Mouse (Mus musculus) megakaryocyte, embryonic 14.5 days (primary cell): Measurements from ENCODE around the gene Nxf1. TPM values are rescaled to one million over a fixed set of nuclear protein-coding genes. Genes with fewer than 3 reads are reported as not detected.

ENCODE experiments used
- H3K27me3 ChIP-seq: replicated peaks from 2 replicates; pipeline ENCODE3; 2012; ENCODE audit warnings: inconsistent platforms
- H3K36me3 ChIP-seq: replicated peaks from 2 replicates; pipeline ENCODE3; 2012; ENCODE audit warnings: low read length, inconsistent platforms, mixed read lengths
- H3K4me1 ChIP-seq: 2 replicates; pipeline ENCODE4 v1.6.1; 2012; ENCODE audit warnings: inconsistent platforms
- H3K4me3 ChIP-seq: replicated peaks from 2 replicates; pipeline ENCODE3; 2012; ENCODE audit warnings: moderate library complexity, mild to moderate bottlenecking, inconsistent platforms
- H3K9me3 ChIP-seq: 2 replicates; pipeline ENCODE4 v1.6.1; 2012; ENCODE audit warnings: inconsistent platforms
- FLI1 ChIP-seq: IDR thresholded peaks from 2 replicates; pipeline ENCODE4 v1.6.1; 2012; ENCODE audit warnings: low read length, inconsistent platforms, mixed read lengths
- GATA1 ChIP-seq: IDR thresholded peaks from 3 replicates; pipeline ENCODE4 v1.6.1; 2012; ENCODE audit warnings: mixed read lengths, low read length, inconsistent platforms, borderline replicate concordance
- polyA plus RNA-seq: library from polyadenylated mRNA; stranded (reverse); fragments of >175 nt; gene quantifications from 2 replicates; pipeline ENCODE4 v1.2.3, GENCODE M21; 2012; ENCODE audit warnings: low replicate concordance; ENCODE audit not compliant: insufficient read depth

Gene Nxf1
- polyA plus RNA-seq, 1 experiment: 13.3 TPM

GRCm38 (mm10) chr19:8765562-8765961 is 8.7 kb downstream of the Nxf1 start:
- TF ChIP-seq FLI1: no peak
- no peak for TF ChIP-seq GATA1
- peaks cover 97% of the 10 kb centered on the region for H3K36me3 ChIP-seq
- H3K9me3 ChIP-seq: peaks cover 15% of the 10 kb centered on the region
- H3K4me3 ChIP-seq: peak overlapping the region; percentile 46
- no peaks in the 10 kb centered on the region for H3K27me3 ChIP-seq
- H3K4me1 ChIP-seq: peaks cover 12% of the 10 kb centered on the region

DNA sequence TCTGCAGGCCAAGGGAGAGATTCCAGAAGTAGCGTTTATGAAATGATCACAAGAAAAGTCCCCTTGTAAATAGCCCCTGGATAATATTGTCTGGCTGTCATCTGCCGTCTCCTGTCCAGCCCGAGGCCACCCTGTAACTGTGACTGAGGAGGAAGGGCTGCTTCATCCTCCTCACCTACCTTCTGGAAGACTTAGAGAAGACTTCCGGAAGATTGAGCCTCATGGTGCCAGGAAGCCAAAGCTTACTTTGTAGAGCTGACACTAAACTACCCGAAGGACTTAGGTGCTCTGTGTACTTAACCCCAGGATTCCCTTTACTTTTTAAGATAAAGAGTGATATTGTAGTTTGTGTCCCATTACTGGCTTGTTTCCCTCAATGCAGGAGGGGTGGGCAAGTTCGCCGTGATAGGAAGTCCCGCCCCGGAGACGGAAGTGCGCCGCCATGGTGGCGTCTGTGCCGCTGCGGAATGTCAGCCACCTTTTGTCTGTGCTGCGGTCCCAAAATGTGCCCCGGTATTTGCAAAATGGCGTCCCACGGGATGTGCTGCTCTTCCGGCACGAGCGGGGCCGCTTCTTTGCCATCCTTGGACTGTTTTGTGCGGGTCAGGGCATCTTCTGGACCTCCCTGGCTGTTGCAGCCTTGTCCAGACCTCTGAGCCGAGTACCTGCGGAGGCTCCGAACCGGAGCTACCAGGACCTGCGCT is 13.8 kb downstream of the Nxf1 start, which contains the start of gene Tmem223:
Tmem223 (plus strand) TSS at position 430 of the 704 bp plus-strand sequence.
- peaks cover 42% of the 10 kb centered on the region for H3K4me1 ChIP-seq
- H3K4me3 ChIP-seq: peak within 1 kb of the TSS; percentile 93
- TF ChIP-seq FLI1 (no peak), GATA1 (no peak)
- no peaks in the 10 kb centered on the region for H3K27me3 ChIP-seq
- peaks cover 2% of the 10 kb centered on the region for H3K9me3 ChIP-seq
- H3K36me3 ChIP-seq: peaks cover 71% of the 10 kb centered on the region

DNA sequence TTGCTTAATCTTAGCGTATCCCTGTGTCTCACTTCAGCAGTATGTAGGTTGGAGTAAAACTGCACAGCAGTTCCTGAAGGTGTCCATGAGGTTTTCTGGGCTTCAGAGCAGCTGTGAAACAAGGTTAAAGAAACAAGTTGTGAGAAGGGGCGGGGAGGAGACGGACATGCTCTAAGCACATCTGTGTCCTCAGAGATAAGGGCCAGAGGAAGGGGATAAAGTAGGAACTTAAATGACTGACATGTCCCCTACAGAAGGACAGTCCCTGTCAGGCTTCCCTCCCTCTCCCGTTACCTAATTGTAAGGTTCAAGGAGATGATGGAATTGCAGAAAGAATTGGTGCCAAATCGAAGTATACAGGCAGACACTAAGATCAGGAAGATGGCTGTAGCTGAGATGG is 16.1 kb downstream of the Nxf1 start:
- no peaks in the 10 kb centered on the region for H3K9me3 ChIP-seq
- H3K27me3 ChIP-seq: no peaks in the 10 kb centered on the region
- H3K4me3 ChIP-seq: peak overlapping the region; percentile 97
- no peak for TF ChIP-seq FLI1
- no peak for TF ChIP-seq GATA1
- H3K4me1 ChIP-seq: peaks cover 52% of the 10 kb centered on the region
- H3K36me3 ChIP-seq: peaks cover 60% of the 10 kb centered on the region

- Histone ChIP-seq H3K36me3 (peaks cover 60% of the 10 kb centered on the region), H3K9me3 (no peaks in the 10 kb centered on the region), H3K27me3 (no peaks in the 10 kb centered on the region), H3K4me3 (peak overlapping the region; percentile 97), H3K4me1 (peaks cover 52% of the 10 kb centered on the region)
- no peak for TF ChIP-seq GATA1
- no peak for TF ChIP-seq FLI1
These were observed 16.5 kb downstream of the Nxf1 start for GRCm38 (mm10) chr19:8773409-8773808.

DNA sequence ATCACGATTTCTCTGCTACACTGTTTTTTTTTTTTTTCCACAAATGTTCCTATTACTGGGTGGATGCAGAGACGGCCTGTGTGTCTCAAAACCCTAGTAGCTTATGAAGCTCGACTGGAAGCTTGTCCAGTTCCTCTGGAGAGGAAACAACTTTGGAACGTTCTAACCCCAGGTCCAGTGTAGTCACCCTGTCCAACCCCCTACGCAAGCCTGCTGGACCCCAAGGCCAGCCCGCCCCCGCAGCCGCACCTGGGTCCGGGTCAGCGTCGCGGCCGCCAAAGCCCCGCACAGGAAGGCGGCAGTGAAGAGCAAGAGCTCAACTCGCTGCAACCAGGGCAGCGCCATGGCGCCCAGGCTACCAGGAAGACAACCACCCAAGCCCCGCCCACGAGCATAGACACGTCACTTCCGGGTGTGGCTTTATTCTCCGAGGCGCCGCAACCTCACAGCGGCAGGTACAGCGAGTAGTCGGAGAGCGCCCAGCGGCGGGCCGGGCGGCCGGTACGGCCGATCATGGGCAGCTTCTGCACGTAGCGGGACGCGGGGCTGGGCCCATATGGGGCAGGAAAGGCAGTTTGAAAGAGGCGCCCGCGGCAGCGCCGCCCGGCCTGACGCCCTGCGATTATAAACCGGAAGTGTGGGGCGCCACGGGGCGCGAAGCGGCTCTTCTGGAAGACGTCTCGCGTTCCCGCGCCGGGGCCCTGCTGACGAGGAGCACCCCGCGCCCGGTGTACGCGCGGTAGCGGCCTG is 17.4 kb downstream of the Nxf1 start, which contains the start of gene Tmem179b:
Tmem179b (minus strand) TSS at position 382 of the 750 bp plus-strand sequence.
- H3K4me1 ChIP-seq: peaks cover 52% of the 10 kb centered on the region
- peaks cover 57% of the 10 kb centered on the region for H3K36me3 ChIP-seq
- TF ChIP-seq GATA1 (no peak), FLI1 (peak; percentile 68; the same call in 1 of the 2 replicates)
- H3K4me3 ChIP-seq: peak within 1 kb of the TSS; percentile 97
- H3K9me3 ChIP-seq: no peaks in the 10 kb centered on the region
- no peaks in the 10 kb centered on the region for H3K27me3 ChIP-seq

DNA sequence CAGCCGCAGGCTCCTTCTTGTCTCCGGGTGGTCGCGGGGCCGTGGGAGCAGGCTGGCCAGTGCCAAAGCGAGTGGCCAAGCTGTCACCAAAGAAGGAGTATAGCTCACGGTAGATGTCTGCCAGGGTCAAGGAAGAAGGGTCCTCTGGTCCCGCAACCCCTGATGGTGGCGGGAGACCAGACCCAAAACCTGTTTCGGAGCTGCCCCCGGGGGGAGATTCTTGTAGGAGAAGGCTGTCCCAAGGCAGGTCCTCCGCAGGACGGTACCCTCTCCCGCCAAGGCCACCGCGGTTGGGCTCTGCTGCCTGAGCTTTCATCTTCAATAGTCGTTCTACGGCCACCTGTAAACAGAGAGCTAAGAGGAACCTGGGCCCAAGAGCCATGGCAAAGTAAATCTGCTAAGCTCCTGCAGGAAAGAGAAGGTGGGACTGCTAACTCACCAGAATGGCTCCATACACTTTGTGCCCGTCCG is 18.1 kb downstream of the Nxf1 start:
- Histone ChIP-seq H3K27me3 (no peaks in the 10 kb centered on the region), H3K4me1 (peaks cover 55% of the 10 kb centered on the region), H3K9me3 (no peaks in the 10 kb centered on the region), H3K36me3 (peaks cover 55% of the 10 kb centered on the region), H3K4me3 (peak overlapping the region; percentile 97)
- no peak for TF ChIP-seq FLI1
- TF ChIP-seq GATA1: no peak

GRCm38 (mm10) chr19:8786008-8786781 is 29.3 kb downstream of the Nxf1 start, which contains the start of gene Taf6l:
Taf6l (minus strand) TSS chr19:8786417.
- H3K27me3 ChIP-seq: no peaks in the 10 kb centered on the region
- TF ChIP-seq GATA1 (no peak), FLI1 (no peak)
- H3K4me1 ChIP-seq: peaks cover 45% of the 10 kb centered on the region
- peak within 1 kb of the TSS; percentile 96 for H3K4me3 ChIP-seq
- no peaks in the 10 kb centered on the region for H3K9me3 ChIP-seq
- peaks cover 40% of the 10 kb centered on the region for H3K36me3 ChIP-seq

- no peak overlapping the region for H3K4me3 ChIP-seq
- H3K9me3 ChIP-seq: peaks cover 5% of the 10 kb centered on the region
- peaks cover 36% of the 10 kb centered on the region for H3K4me1 ChIP-seq
- TF ChIP-seq GATA1 (no peak), FLI1 (no peak)
- peaks cover 35% of the 10 kb centered on the region for H3K36me3 ChIP-seq
- H3K27me3 ChIP-seq: no peaks in the 10 kb centered on the region
These were observed 31.6 kb downstream of the Nxf1 start for GRCm38 (mm10) chr19:8788521-8788920.

DNA sequence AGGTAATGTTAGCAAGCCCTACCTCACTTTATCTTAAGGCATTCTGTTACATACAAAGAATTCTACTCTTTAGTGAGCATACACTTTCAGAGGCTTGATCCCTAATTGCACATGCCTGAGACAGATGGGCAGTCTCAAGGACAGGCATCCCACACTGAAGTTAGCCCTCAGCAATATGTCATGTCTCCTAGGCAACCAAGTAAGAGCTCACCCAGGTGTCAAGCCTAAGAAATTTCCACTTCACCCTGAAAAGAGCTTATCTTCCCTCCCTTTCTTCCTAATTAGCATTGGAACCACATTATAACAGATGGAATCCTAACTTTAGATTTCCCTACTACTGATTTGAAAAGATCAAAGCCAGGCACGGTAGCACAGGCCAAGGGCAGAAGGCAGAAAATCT is 32.3 kb downstream of the Nxf1 start:
- H3K4me3 ChIP-seq: no peak overlapping the region
- no peaks in the 10 kb centered on the region for H3K27me3 ChIP-seq
- H3K9me3 ChIP-seq: peaks cover 6% of the 10 kb centered on the region
- peaks cover 33% of the 10 kb centered on the region for H3K4me1 ChIP-seq
- peaks cover 36% of the 10 kb centered on the region for H3K36me3 ChIP-seq
- TF ChIP-seq FLI1: no peak
- TF ChIP-seq GATA1: no peak
